Mouse (Mus musculus) MEL (cell line): ENCODE measurements at regions not wholly inside any gene's neighbourhood (a gene's known extent, or its start where the extent isn't known, plus 50 kb on each side); places are given as distances from the start of the nearest gene placed in this dataset.

Experiments used
- DNase-seq: peaks from one replicate; pipeline ENCODE4 v3.0.0; 2011; ENCODE audit warnings: low read depth, low spot score
- H3K27ac ChIP-seq: 2 replicates; pipeline ENCODE4 v1.5.1; 2012; ENCODE audit warnings: low read depth, mild to moderate bottlenecking, control low read depth, low read length, moderate library complexity; ENCODE audit not compliant: control insufficient read depth
- H3K27me3 ChIP-seq, 2 experiments: fragments of 150-350 bp in 1 of 2; sonication (generic) in 1 of 2; 2 replicates each; pipeline ENCODE4 v1.6.1; 2012; ENCODE audit warnings: low read length in 2 of 2, mild to moderate bottlenecking in 2 of 2, improper control_type of control experiment in 1 of 2, moderate library complexity in 1 of 2; ENCODE audit not compliant: insufficient read depth in 2 of 2, control insufficient read depth in 1 of 2
- H3K36me3 ChIP-seq, 2 experiments: 2 replicates each; pipeline ENCODE4 v1.6.1; 2012 to 2014; ENCODE audit warnings: low read length in 2 of 2, improper control_type of control experiment in 1 of 2, inconsistent platforms in 1 of 2, mild to moderate bottlenecking in 1 of 2; ENCODE audit not compliant: insufficient read depth in 2 of 2, control insufficient read depth in 1 of 2
- H3K4me1 ChIP-seq, 2 experiments: fragments of 150-350 bp in 1 of 2; sonication (generic) in 1 of 2; 2 replicates each; pipeline ENCODE4 v1.6.1; 2012; ENCODE audit warnings: low read length in 2 of 2, improper control_type of control experiment in 1 of 2, mild to moderate bottlenecking in 1 of 2; ENCODE audit not compliant: insufficient read depth in 2 of 2, control insufficient read depth in 1 of 2
- H3K4me3 ChIP-seq, 2 experiments: fragments of 150-350 bp in 1 of 2; sonication (generic) in 1 of 2; 2 replicates each; pipeline ENCODE4 v1.5.1; 2012; ENCODE audit warnings: low read depth in 2 of 2, low read length in 2 of 2, mild to moderate bottlenecking in 2 of 2, moderate library complexity in 2 of 2, control low read depth in 1 of 2, improper control_type of control experiment in 1 of 2; ENCODE audit not compliant: control insufficient read depth in 1 of 2, insufficient read depth in 1 of 2
- H3K79me2 ChIP-seq: 2 replicates; pipeline ENCODE4 v1.6.1; 2012; ENCODE audit warnings: mild to moderate bottlenecking, low read length, moderate library complexity; ENCODE audit not compliant: control insufficient read depth, poor library complexity, insufficient read depth
- H3K9ac ChIP-seq: 2 replicates; pipeline ENCODE4 v1.6.1; 2012; ENCODE audit warnings: low read depth, mild to moderate bottlenecking, control low read depth, low read length, moderate library complexity; ENCODE audit not compliant: control insufficient read depth, poor library complexity, severe bottlenecking
- H3K9me3 ChIP-seq: fragments of 150-350 bp; sonication (generic); replicated peaks from 2 replicates; pipeline ENCODE4 v1.6.1; 2012; ENCODE audit warnings: mild to moderate bottlenecking, low read length, improper control_type of control experiment, moderate library complexity; ENCODE audit not compliant: insufficient read depth
- CHD1 ChIP-seq: IDR thresholded peaks from 2 replicates; pipeline ENCODE4 v1.6.1; 2012; ENCODE audit warnings: low read depth, mild to moderate bottlenecking, inconsistent platforms, low read length, improper control_type of control experiment
- E2F4 ChIP-seq: IDR thresholded peaks from 2 replicates; pipeline ENCODE4 v1.6.1; 2011; ENCODE audit warnings: low read depth, low read length, improper control_type of control experiment, borderline replicate concordance
- ELF1 ChIP-seq: IDR thresholded peaks from 2 replicates; pipeline ENCODE4 v1.6.1; 2014; ENCODE audit warnings: low read depth, mild to moderate bottlenecking, inconsistent platforms, low read length, improper control_type of control experiment, moderate library complexity
- ETS1 ChIP-seq: IDR thresholded peaks from 2 replicates; pipeline ENCODE4 v1.6.1; 2012; ENCODE audit warnings: low read depth, mild to moderate bottlenecking, inconsistent platforms, low read length, improper control_type of control experiment, moderate library complexity
- GABPA ChIP-seq: IDR thresholded peaks from 2 replicates; pipeline ENCODE4 v1.6.1; 2012; ENCODE audit warnings: low read depth, mild to moderate bottlenecking, inconsistent platforms, low read length, improper control_type of control experiment, moderate library complexity
- HCFC1 ChIP-seq: IDR thresholded peaks from 2 replicates; pipeline ENCODE4 v1.6.1; 2012; ENCODE audit warnings: low read depth, mild to moderate bottlenecking, inconsistent platforms, low read length, improper control_type of control experiment, moderate library complexity
- JUND ChIP-seq: IDR thresholded peaks from 2 replicates; pipeline ENCODE4 v1.6.1; 2011; ENCODE audit warnings: low read depth, mild to moderate bottlenecking, improper control_type of control experiment, low read length
- MAX ChIP-seq: IDR thresholded peaks from 2 replicates; pipeline ENCODE4 v1.6.1; 2011; ENCODE audit warnings: low read length, improper control_type of control experiment
- MAZ ChIP-seq: IDR thresholded peaks from 2 replicates; pipeline ENCODE4 v1.6.1; 2012; ENCODE audit warnings: low read depth, mild to moderate bottlenecking, inconsistent platforms, low read length, improper control_type of control experiment
- MEF2A ChIP-seq: IDR thresholded peaks from 2 replicates; pipeline ENCODE4 v1.6.1; 2014; ENCODE audit warnings: low read depth, mild to moderate bottlenecking, inconsistent platforms, low read length, improper control_type of control experiment; ENCODE audit not compliant: poor library complexity, insufficient replicate concordance, severe bottlenecking; ENCODE audit errors: extremely low read depth
- MXI1 ChIP-seq: IDR thresholded peaks from 2 replicates; pipeline ENCODE4 v1.6.1; 2011; ENCODE audit warnings: mild to moderate bottlenecking, low read depth, low read length, improper control_type of control experiment
- MYB ChIP-seq: IDR thresholded peaks from 2 replicates; pipeline ENCODE4 v1.6.1; 2011; ENCODE audit warnings: mild to moderate bottlenecking, low read depth, low read length, improper control_type of control experiment
- MYC ChIP-seq: IDR thresholded peaks from 2 replicates; pipeline ENCODE4 v1.6.1; 2011; ENCODE audit warnings: low read depth, mild to moderate bottlenecking, low read length, improper control_type of control experiment, moderate library complexity
- POLR2A ChIP-seq, 2 experiments: IDR thresholded peaks; 2 replicates each; pipeline ENCODE4 v1.6.1; 2011 to 2012; ENCODE audit warnings: low read length in 2 of 2, mild to moderate bottlenecking in 2 of 2, control low read depth in 1 of 2, improper control_type of control experiment in 1 of 2, low read depth in 1 of 2, moderate library complexity in 1 of 2; ENCODE audit not compliant: control insufficient read depth in 1 of 2, insufficient read depth in 1 of 2, poor library complexity in 1 of 2
- POLR2AphosphoS5 ChIP-seq: IDR thresholded peaks from 2 replicates; pipeline ENCODE4 v1.6.1; 2012; ENCODE audit warnings: low read depth, borderline replicate concordance, mild to moderate bottlenecking, inconsistent platforms, low read length, moderate library complexity, mixed read lengths
- RCOR1 ChIP-seq: IDR thresholded peaks from 2 replicates; pipeline ENCODE4 v1.6.1; 2012; ENCODE audit warnings: low read depth, mild to moderate bottlenecking, inconsistent platforms, low read length, improper control_type of control experiment
- SIN3A ChIP-seq: IDR thresholded peaks from 2 replicates; pipeline ENCODE4 v1.6.1; 2012; ENCODE audit warnings: low read length, improper control_type of control experiment, inconsistent platforms
- TAL1 ChIP-seq: IDR thresholded peaks from 2 replicates; pipeline ENCODE4 v1.6.1; 2012; ENCODE audit warnings: mild to moderate bottlenecking, inconsistent platforms, low read length, moderate library complexity, mixed read lengths
- TCF12 ChIP-seq: IDR thresholded peaks from 2 replicates; pipeline ENCODE4 v1.6.1; 2014; ENCODE audit warnings: low read depth, mild to moderate bottlenecking, inconsistent platforms, low read length, improper control_type of control experiment, moderate library complexity
- USF1 ChIP-seq: IDR thresholded peaks from 2 replicates; pipeline ENCODE4 v1.6.1; 2014; ENCODE audit warnings: low read depth, mild to moderate bottlenecking, inconsistent platforms, low read length, improper control_type of control experiment, moderate library complexity
- ZMIZ1 ChIP-seq: IDR thresholded peaks from 2 replicates; pipeline ENCODE4 v1.6.1; 2012; ENCODE audit warnings: low read depth, mild to moderate bottlenecking, inconsistent platforms, low read length, improper control_type of control experiment, moderate library complexity

DNA sequence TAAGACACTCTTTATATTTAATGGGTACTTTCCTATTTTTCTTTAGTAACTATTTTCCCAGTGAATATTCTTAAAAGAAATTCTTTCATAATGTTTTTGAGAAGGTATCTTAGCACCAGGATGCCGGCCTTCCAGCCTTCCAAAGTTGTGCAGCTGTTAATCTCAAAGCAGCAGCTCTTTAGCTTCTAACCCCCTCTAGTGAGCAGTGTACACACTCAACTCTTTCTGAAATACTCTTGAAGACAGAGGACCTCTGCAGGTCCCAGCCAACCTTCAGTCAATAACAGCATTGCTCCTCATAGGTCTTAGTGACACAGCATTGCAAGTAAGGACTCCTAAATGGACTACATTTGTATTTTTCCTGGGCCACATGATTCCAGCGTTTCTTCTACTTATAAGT, 55.2 kb upstream of the Gm34302 start:
- H3K79me2 ChIP-seq: no peaks in the 10 kb centered on the region
- H3K4me3 ChIP-seq: no peak overlapping the region
- H3K9ac ChIP-seq: no peak overlapping the region
- no peaks in the 10 kb centered on the region for H3K27me3 ChIP-seq
- no peaks in the 10 kb centered on the region for H3K36me3 ChIP-seq
- no peak overlapping the region for H3K27ac ChIP-seq
- no peaks in the 10 kb centered on the region for H3K4me1 ChIP-seq
- no peaks in the 10 kb centered on the region for H3K9me3 ChIP-seq
- TF ChIP-seq MAX (no peak), TCF12 (no peak), POLR2AphosphoS5 (no peak), POLR2A (IDR thresholded peaks at IDR 0.05; ENCODE audit: control insufficient read depth in 1 of 2, insufficient read depth in 1 of 2, low read depth in 1 of 2, low read length in 2 of 2, poor library complexity in 1 of 2) (no peak), ELF1 (no peak), TAL1 (no peak)
- no peak for DNase-seq

DNA sequence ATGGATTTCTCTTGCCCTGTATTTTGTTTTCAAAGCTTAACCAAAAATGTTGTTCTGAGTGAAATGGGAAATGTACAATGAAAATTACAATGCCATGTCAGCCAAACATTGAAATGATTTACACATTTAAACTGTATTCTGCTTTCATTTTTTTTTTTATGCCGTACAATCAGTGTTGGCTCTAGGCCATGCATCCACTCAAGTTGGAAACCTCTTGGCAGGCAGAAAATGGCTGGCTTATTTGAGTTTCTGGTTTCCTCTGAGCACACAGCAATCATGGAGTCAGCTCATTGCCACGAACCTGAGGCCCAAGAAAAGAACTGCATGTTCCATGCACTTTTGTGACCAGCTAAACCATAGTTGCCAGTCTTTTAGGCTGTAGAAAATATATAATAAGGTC, 50.5 kb upstream of the Gm34302 start:
- Histone ChIP-seq H3K79me2 (no peaks in the 10 kb centered on the region), H3K27ac (no peak overlapping the region), H3K4me3 (no peak overlapping the region), H3K4me1 (no peaks in the 10 kb centered on the region), H3K36me3 (no peaks in the 10 kb centered on the region), H3K9ac (no peak overlapping the region), H3K27me3 (no peaks in the 10 kb centered on the region), H3K9me3 (no peaks in the 10 kb centered on the region)
- TF ChIP-seq MYB (no peak), MYC (no peak), ELF1 (no peak), ZMIZ1 (no peak), MAZ (no peak), E2F4 (no peak), MEF2A (no peak), HCFC1 (no peak), SIN3A (no peak), RCOR1 (no peak), USF1 (no peak), JUND (no peak), CHD1 (no peak), MXI1 (no peak), GABPA (no peak), TAL1 (no peak), ETS1 (no peak), POLR2A (IDR thresholded peaks at IDR 0.05; ENCODE audit: control insufficient read depth in 1 of 2, insufficient read depth in 1 of 2, low read depth in 1 of 2, low read length in 2 of 2, poor library complexity in 1 of 2) (no peak)
- no peak for DNase-seq
